Mouse (Mus musculus) brown adipose tissue, adult 24 weeks (tissue): ENCODE measurements around the gene Slc6a9. TPM values are rescaled to one million over a fixed set of nuclear protein-coding genes. Genes with fewer than 3 reads are reported as not detected.

Source experiments
- H3K27ac ChIP-seq: fragments of 200-500 bp; replicated peaks from 2 replicates; pipeline ENCODE4 v1.5.1; 2012; ENCODE audit warnings: low read depth, mild to moderate bottlenecking, low read length
- H3K4me1 ChIP-seq: fragments of 200-500 bp; 2 replicates; pipeline ENCODE4 v1.6.1; 2012; ENCODE audit warnings: low read length, mixed read lengths; ENCODE audit not compliant: control insufficient read depth, insufficient read depth, insufficient read length
- H3K4me3 ChIP-seq: fragments of 200-500 bp; 2 replicates; pipeline ENCODE4 v1.5.1; 2012; ENCODE audit warnings: low read depth, mild to moderate bottlenecking, low read length, moderate library complexity; ENCODE audit not compliant: insufficient read depth
- polyA plus RNA-seq: library from polyadenylated mRNA; stranded (reverse); fragments of >200 nt; gene quantifications from 2 replicates; pipeline ENCODE4 v1.2.4, GENCODE M21; 2012; ENCODE audit not compliant: missing spikeins, insufficient read depth, insufficient read length

The Slc6a9 gene
- polyA plus RNA-seq, 1 experiment = 1.6 TPM

- Histone ChIP-seq H3K27ac (no peak overlapping the region), H3K4me1 (no peaks in the 10 kb centered on the region; the same call in 1 of the 2 replicates), H3K4me3 (no peak overlapping the region)
These were observed 2.2 kb upstream of the Slc6a9 start for GRCm38 (mm10) chr4:117831920-117832691.

- Histone ChIP-seq H3K27ac (no peak overlapping the region), H3K4me3 (peak overlapping the region; percentile 77), H3K4me1 (no peaks in the 10 kb centered on the region)
These were observed 682 bp downstream of the Slc6a9 start for GRCm38 (mm10) chr4:117834845-117835530.

GRCm38 (mm10) chr4:117835531-117836111 lies 1.3 kb downstream of the Slc6a9 start:
- no peaks in the 10 kb centered on the region for H3K4me1 ChIP-seq
- no peak overlapping the region for H3K27ac ChIP-seq
- peak overlapping the region; percentile 77 for H3K4me3 ChIP-seq

GRCm38 (mm10) chr4:117836204-117836767 lies 2.0 kb downstream of the Slc6a9 start:
- no peak overlapping the region for H3K27ac ChIP-seq
- H3K4me3 ChIP-seq = peak overlapping the region; percentile 77
- no peaks in the 10 kb centered on the region for H3K4me1 ChIP-seq

- Histone ChIP-seq H3K4me3 (no peak overlapping the region), H3K4me1 (no peaks in the 10 kb centered on the region), H3K27ac (no peak overlapping the region)
These were observed 3.0 kb downstream of the Slc6a9 start for GRCm38 (mm10) chr4:117837271-117837670.

- no peak overlapping the region for H3K27ac ChIP-seq
- H3K4me1 ChIP-seq = no peaks in the 10 kb centered on the region
- no peak overlapping the region for H3K4me3 ChIP-seq
These were observed 5.1 kb downstream of the Slc6a9 start for GRCm38 (mm10) chr4:117839366-117839765.

GRCm38 (mm10) chr4:117840821-117841220 lies 6.5 kb downstream of the Slc6a9 start:
- Histone ChIP-seq H3K4me1 (no peaks in the 10 kb centered on the region), H3K4me3 (no peak overlapping the region), H3K27ac (no peak overlapping the region)

- Histone ChIP-seq H3K4me1 (no peaks in the 10 kb centered on the region), H3K27ac (no peak overlapping the region), H3K4me3 (no peak overlapping the region)
These were observed 7.3 kb downstream of the Slc6a9 start for GRCm38 (mm10) chr4:117841566-117841965.

GRCm38 (mm10) chr4:117843101-117843500 lies 8.8 kb downstream of the Slc6a9 start:
- H3K4me1 ChIP-seq = no peaks in the 10 kb centered on the region
- H3K27ac ChIP-seq = no peak overlapping the region
- no peak overlapping the region for H3K4me3 ChIP-seq

GRCm38 (mm10) chr4:117844467-117844866 lies 10.2 kb downstream of the Slc6a9 start:
- H3K27ac ChIP-seq = no peak overlapping the region

GRCm38 (mm10) chr4:117845316-117845715 lies 11.0 kb downstream of the Slc6a9 start:
- Histone ChIP-seq H3K4me3 (no peak overlapping the region), H3K4me1 (no peaks in the 10 kb centered on the region), H3K27ac (no peak overlapping the region)

More at GRCm38 (mm10) chr4:117844467-117844866, 10.2 kb downstream of the Slc6a9 start:
- Histone ChIP-seq H3K4me3 (no peak overlapping the region), H3K4me1 (no peaks in the 10 kb centered on the region)

- H3K4me1 ChIP-seq = 0 out of 2 replicates have a peak, but pooled peaks cover 2% of the 10 kb centered on the region
- H3K4me3 ChIP-seq = no peak overlapping the region
- H3K27ac ChIP-seq = no peak overlapping the region
These were observed 12.0 kb downstream of the Slc6a9 start for GRCm38 (mm10) chr4:117846261-117846660.

GRCm38 (mm10) chr4:117847011-117847410 lies 12.7 kb downstream of the Slc6a9 start:
- Histone ChIP-seq H3K4me3 (no peak overlapping the region), H3K4me1 (0 out of 2 replicates have a peak, but pooled peaks cover 2% of the 10 kb centered on the region), H3K27ac (no peak overlapping the region)

GRCm38 (mm10) chr4:117849063-117849462 lies 14.8 kb downstream of the Slc6a9 start:
- H3K4me3 ChIP-seq = no peak overlapping the region
- H3K4me1 ChIP-seq = 0 out of 2 replicates have a peak, but pooled peaks cover 2% of the 10 kb centered on the region

GRCm38 (mm10) chr4:117849506-117849905 lies 15.2 kb downstream of the Slc6a9 start:
- Histone ChIP-seq H3K4me3 (no peak overlapping the region), H3K27ac (no peak overlapping the region), H3K4me1 (0 out of 2 replicates have a peak, but pooled peaks cover 2% of the 10 kb centered on the region)

More at GRCm38 (mm10) chr4:117849063-117849462, 14.8 kb downstream of the Slc6a9 start:
- no peak overlapping the region for H3K27ac ChIP-seq
